Mouse (Mus musculus) hindbrain, embryonic 14.5 days (tissue): ENCODE data around the gene Prkcg. TPM values are rescaled to one million over a fixed set of nuclear protein-coding genes. Genes with fewer than 3 reads are reported as not detected.
"Not testable (repeated sequence)": the region's sequence is repeated elsewhere in the genome, so short reads cannot be mapped to it uniquely, and the experiment has no call there.

ENCODE experiments used
- ATAC-seq: fragments of 200-750 bp; cut with Nextera tagmentation; 2 replicates; pipeline ENCODE4 v1.8.0; 2017; ENCODE audit warnings: moderate number of reproducible peaks, mild to moderate bottlenecking, moderate TSS enrichment, moderate library complexity; ENCODE audit not compliant: low FRiP score
- DNase-seq: peaks from one replicate; pipeline ENCODE4 v3.0.0-alpha.2; 2015; ENCODE audit warnings: low spot score
- H3K27ac ChIP-seq: fragments of 300-500 bp; sonication (generic); 2 replicates; pipeline ENCODE4 v1.5.1; 2014; ENCODE audit warnings: mild to moderate bottlenecking, moderate library complexity
- H3K27me3 ChIP-seq: fragments of 300-500 bp; sonication (generic); 2 replicates; pipeline ENCODE4 v1.6.1; 2014; ENCODE audit warnings: mild to moderate bottlenecking, low read length, mixed read lengths; ENCODE audit not compliant: control insufficient read depth, insufficient read depth
- H3K36me3 ChIP-seq: fragments of 300-500 bp; sonication (generic); replicated peaks from 2 replicates; pipeline ENCODE4 v1.6.1; 2014; ENCODE audit not compliant: control insufficient read depth, insufficient read depth
- H3K4me1 ChIP-seq: fragments of 300-500 bp; sonication (generic); replicated peaks from 2 replicates; pipeline ENCODE4 v1.6.1; 2014; ENCODE audit warnings: antibody characterized with exemption, low read length, mixed read lengths; ENCODE audit not compliant: control insufficient read depth, insufficient read depth
- H3K4me2 ChIP-seq: fragments of 300-500 bp; sonication (generic); replicated peaks from 2 replicates; pipeline ENCODE4 v1.6.1; 2014; ENCODE audit warnings: mild to moderate bottlenecking, moderate library complexity
- H3K4me3 ChIP-seq: fragments of 300-500 bp; sonication (generic); replicated peaks from 2 replicates; pipeline ENCODE4 v1.5.1; 2014; ENCODE audit warnings: mild to moderate bottlenecking, low read length
- H3K9ac ChIP-seq: fragments of 300-500 bp; sonication (generic); 2 replicates; pipeline ENCODE4 v1.6.1; 2014
- H3K9me3 ChIP-seq: fragments of 300-500 bp; sonication (generic); 2 replicates; pipeline ENCODE4 v1.6.1; 2016; ENCODE audit warnings: low read length; ENCODE audit not compliant: control insufficient read depth
- WGBS: fragments of 180-500 bp; shearing (Covaris S2); extraction: QIAGEN DNeasy Blood & Tissue Kit; methylation state at CpG from one replicate; pipeline ENCODE4 v1.1.7; 2014; 5-methylcytosine and 5-hydroxymethylcytosine counted together
- polyA plus RNA-seq: library from polyadenylated mRNA; unstranded; fragments of >200 nt; fragmentation: Nextera tagmentation; extraction: Ambion mirVana; gene quantifications from 2 replicates; pipeline ENCODE4 v1.2.1, GENCODE M21; 2014

The Prkcg gene
- polyA plus RNA-seq, 1 experiment from 2014 or later: 1.1 TPM

- no peak overlapping the region for H3K27ac ChIP-seq
- no peaks in the 10 kb centered on the region for H3K4me1 ChIP-seq
- 11% methylated on average over 3 of the region's 3 CpGs for WGBS
Observed at GRCm38 (mm10) chr7:3268291-3268690, 20.7 kb upstream of the Prkcg start.

GRCm38 (mm10) chr7:3272206-3272605 is 16.8 kb upstream of the Prkcg start:
- H3K27me3 ChIP-seq: no peaks in the 10 kb centered on the region
- H3K36me3 ChIP-seq: no peaks in the 10 kb centered on the region
- H3K9ac ChIP-seq: no peak overlapping the region
- H3K4me3 ChIP-seq: no peak overlapping the region
- H3K4me1 ChIP-seq: no peaks in the 10 kb centered on the region
- no peaks in the 10 kb centered on the region for H3K9me3 ChIP-seq
- DNase-seq (no peak), ATAC-seq (no peak)
- 90% methylated on average over 9 of the region's 9 CpGs for WGBS
- no peak overlapping the region for H3K4me2 ChIP-seq
- no peak overlapping the region for H3K27ac ChIP-seq

More at GRCm38 (mm10) chr7:3268291-3268690, 20.7 kb upstream of the Prkcg start:
- no peak overlapping the region for H3K4me2 ChIP-seq
- no peaks in the 10 kb centered on the region for H3K9me3 ChIP-seq
- H3K4me3 ChIP-seq: no peak overlapping the region
- DNase-seq (no peak), ATAC-seq (no peak)
- H3K36me3 ChIP-seq: no peaks in the 10 kb centered on the region
- H3K9ac ChIP-seq: no peak overlapping the region
- no peaks in the 10 kb centered on the region for H3K27me3 ChIP-seq

- DNase-seq (no peak), ATAC-seq (no peak)
- H3K4me2 ChIP-seq: no peak overlapping the region
- no peaks in the 10 kb centered on the region for H3K27me3 ChIP-seq
- 63% methylated on average over 6 of the region's 6 CpGs for WGBS
- no peak overlapping the region for H3K4me3 ChIP-seq
- H3K36me3 ChIP-seq: no peaks in the 10 kb centered on the region
- no peaks in the 10 kb centered on the region for H3K4me1 ChIP-seq
- H3K27ac ChIP-seq: no peak overlapping the region
- no peak overlapping the region for H3K9ac ChIP-seq
- H3K9me3 ChIP-seq: no peaks in the 10 kb centered on the region
Observed at GRCm38 (mm10) chr7:3275455-3276170, 13.4 kb upstream of the Prkcg start.

GRCm38 (mm10) chr7:3276781-3277180 is 12.2 kb upstream of the Prkcg start:
- DNase-seq, H3K4me3 ChIP-seq, H3K4me1 ChIP-seq, ATAC-seq, H3K27ac ChIP-seq, H3K27me3 ChIP-seq, H3K9ac ChIP-seq, H3K4me2 ChIP-seq, H3K36me3 ChIP-seq, H3K9me3 ChIP-seq: not testable (repeated sequence)
- WGBS: 70% methylated on average over 4 of the region's 4 CpGs

- 72% methylated on average over 5 of the region's 5 CpGs for WGBS
- no peaks in the 10 kb centered on the region for H3K36me3 ChIP-seq
- H3K4me2 ChIP-seq: no peak overlapping the region
- H3K27me3 ChIP-seq: no peaks in the 10 kb centered on the region
- ATAC-seq (no peak), DNase-seq (no peak)
- H3K9ac ChIP-seq: no peak overlapping the region
- H3K27ac ChIP-seq: no peak overlapping the region
- H3K4me3 ChIP-seq: no peak overlapping the region
- no peaks in the 10 kb centered on the region for H3K4me1 ChIP-seq
- H3K9me3 ChIP-seq: no peaks in the 10 kb centered on the region
Observed at GRCm38 (mm10) chr7:3280080-3280653, 8.8 kb upstream of the Prkcg start.

GRCm38 (mm10) chr7:3280654-3281153 is 8.3 kb upstream of the Prkcg start:
- no peaks in the 10 kb centered on the region for H3K9me3 ChIP-seq
- H3K9ac ChIP-seq: no peak overlapping the region
- no peak overlapping the region for H3K4me2 ChIP-seq
- no peak overlapping the region for H3K4me3 ChIP-seq
- H3K4me1 ChIP-seq: no peaks in the 10 kb centered on the region
- no peak overlapping the region for H3K27ac ChIP-seq
- WGBS: 55% methylated on average over 8 of the region's 8 CpGs
- no peaks in the 10 kb centered on the region for H3K36me3 ChIP-seq
- no peaks in the 10 kb centered on the region for H3K27me3 ChIP-seq
- no peak for ATAC-seq
- DNase-seq: no peak

- H3K9me3 ChIP-seq: no peaks in the 10 kb centered on the region
- ATAC-seq (no peak), DNase-seq (no peak)
- H3K27ac ChIP-seq: no peak overlapping the region
- H3K36me3 ChIP-seq: no peaks in the 10 kb centered on the region
- H3K4me1 ChIP-seq: no peaks in the 10 kb centered on the region
- WGBS: 88% methylated on average over 6 of the region's 6 CpGs
- H3K4me2 ChIP-seq: no peak overlapping the region
- H3K27me3 ChIP-seq: no peaks in the 10 kb centered on the region
- no peak overlapping the region for H3K9ac ChIP-seq
- no peak overlapping the region for H3K4me3 ChIP-seq
Observed at GRCm38 (mm10) chr7:3281741-3282140, 7.2 kb upstream of the Prkcg start.

GRCm38 (mm10) chr7:3283081-3283875 is 5.7 kb upstream of the Prkcg start:
- Histone ChIP-seq H3K27ac (no peak overlapping the region), H3K36me3 (no peaks in the 10 kb centered on the region), H3K4me3 (no peak overlapping the region), H3K9ac (no peak overlapping the region), H3K9me3 (no peaks in the 10 kb centered on the region), H3K4me1 (no peaks in the 10 kb centered on the region), H3K27me3 (no peaks in the 10 kb centered on the region), H3K4me2 (no peak overlapping the region)
- WGBS: 91% methylated on average over 11 of the region's 11 CpGs
- DNase-seq (no peak), ATAC-seq (no peak)

GRCm38 (mm10) chr7:3284604-3285003 is 4.4 kb upstream of the Prkcg start:
- DNase-seq (no peak), ATAC-seq (no peak)
- H3K27ac ChIP-seq: no peak overlapping the region
- H3K9me3 ChIP-seq: no peaks in the 10 kb centered on the region
- H3K9ac ChIP-seq: no peak overlapping the region
- H3K27me3 ChIP-seq: no peaks in the 10 kb centered on the region
- WGBS: 86% methylated on average over 10 of the region's 10 CpGs
- no peaks in the 10 kb centered on the region for H3K36me3 ChIP-seq
- H3K4me1 ChIP-seq: no peaks in the 10 kb centered on the region
- H3K4me2 ChIP-seq: no peak overlapping the region
- no peak overlapping the region for H3K4me3 ChIP-seq
